24 mouse cellular contexts compared by ENCODE assay signal in genomic region chr10:19374311-19374710, GRCm38 (mm10). TPM values are rescaled to one million over a fixed set of nuclear protein-coding genes. Genes with fewer than 3 reads are reported as not detected.
"Had no signal": no experiment of that assay in that cellular context is flagged by ENCODE, and none has a peak within 500 bp of the region (broad histone marks: within the 10 kb centered on the region; RNA-seq: fewer than 3 reads in every experiment).

No protein-coding gene starts in this region.

- H3K4me2 ChIP-seq: limb, embryonic 12.5 days; limb, embryonic 15.5 days; liver, embryonic 11.5 days; lung, embryonic 14.5 days; stomach, embryonic 15.5 days had no signal

- H3K9me3 ChIP-seq: limb, embryonic 15.5 days; stomach, embryonic 15.5 days had no signal

- H3K4me1 ChIP-seq: limb, embryonic 12.5 days; limb, embryonic 15.5 days; stomach, embryonic 15.5 days had no signal

- H3K9ac ChIP-seq: limb, embryonic 12.5 days; limb, embryonic 15.5 days; liver, embryonic 14.5 days; liver, postnatal 0 days; lung, embryonic 14.5 days; stomach, embryonic 15.5 days had no signal

- DNase-seq: kidney, postnatal 25 days; layer of hippocampus, adult 9-11 months; liver, postnatal 0 days; lung, embryonic 14.5 days; right cerebral cortex, postnatal 25 days; spleen, adult 18-20 months had no signal

- H3K4me3 ChIP-seq: layer of hippocampus, adult 2 months; limb, embryonic 12.5 days; limb, embryonic 15.5 days; stomach, embryonic 15.5 days had no signal

- H3K27ac ChIP-seq: kidney, postnatal 0 days; layer of hippocampus, adult 2 months; limb, embryonic 12.5 days; limb, embryonic 15.5 days; liver, embryonic 14.5 days; macrophage; stomach, embryonic 15.5 days had no signal

- H3K27me3 ChIP-seq: limb, embryonic 12.5 days; limb, embryonic 15.5 days; stomach, embryonic 15.5 days had no signal

- ATAC-seq: liver, postnatal 0 days; lung, postnatal 0 days had no signal

- H3K36me3 ChIP-seq: limb, embryonic 12.5 days; limb, embryonic 15.5 days; stomach, embryonic 15.5 days had no signal

RNA-seq across cellular contexts. Expression of gene Olig3, which starts 18.0 kb away (rescaled TPM):
- total RNA-seq: layer of hippocampus, adult 2 months; layer of hippocampus, postnatal 25 days; left cerebral cortex, adult 18-20 months; left cerebral cortex, postnatal 10 days; left cerebral cortex, postnatal 36 days; megakaryocyte, adult 5-6 weeks; neutrophil, adult 5-6 weeks had no signal
- polyA plus RNA-seq: kidney, embryonic 14.5 days; kidney, postnatal 0 days; large intestine, adult 2 months; limb, embryonic 12.5 days; limb, embryonic 15.5 days; liver, embryonic 11.5 days; liver, embryonic 14.5 days; liver, postnatal 0 days; lung, embryonic 14.5 days; lung, postnatal 0 days; macrophage; midbrain, postnatal 0 days had no signal
